8 mouse cellular contexts compared by ENCODE assay signal in the genomic region with DNA sequence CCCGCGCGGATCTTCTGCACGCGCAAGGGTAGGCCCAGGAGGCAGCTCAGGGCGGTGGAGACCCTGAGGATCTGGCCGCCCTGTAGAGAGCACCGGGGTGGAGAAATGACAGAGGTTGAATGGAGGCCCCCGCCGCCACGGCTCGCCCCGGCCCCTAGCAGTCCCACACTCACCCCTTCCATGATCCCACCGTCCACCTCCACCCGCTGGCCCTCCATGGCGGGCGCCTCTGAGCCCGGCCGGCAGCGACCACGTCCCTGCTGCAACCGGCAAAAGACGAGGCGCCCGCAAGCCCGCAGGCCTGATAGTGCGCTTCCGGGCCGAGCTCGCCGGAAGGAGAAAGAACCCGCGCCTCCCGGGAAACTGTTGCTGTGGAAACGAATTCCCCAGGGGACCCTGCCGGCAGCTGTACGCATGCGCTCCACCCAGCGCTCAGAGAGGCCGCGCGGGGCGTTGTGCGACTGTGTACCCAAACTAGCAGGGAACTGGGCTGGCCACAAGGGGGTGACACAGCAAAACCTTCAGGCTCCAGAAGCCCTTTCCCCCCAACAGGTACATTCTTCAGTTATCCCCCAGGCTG. TPM values are rescaled to one million over a fixed set of nuclear protein-coding genes. Genes with fewer than 3 reads are reported as not detected.
DNase-seq lines count a peak whose midpoint lies in the region; ATAC-seq and TF ChIP-seq lines count a peak whose summit lies in the region.

A gene (minus strand): TSS at position 437 of the 580 bp plus-strand sequence.

- TF ChIP-seq CTCF in E14TG2a.4 (conservative IDR thresholded peaks at IDR 0.05; ENCODE audit: low read length) = peak; percentile 73
- TF ChIP-seq CTCF in liver, postnatal 0 days (IDR thresholded peaks at IDR 0.05; ENCODE audit: low read depth) = peak; percentile 96

- H3K4me1 ChIP-seq in E14TG2a.4 (replicated peaks; ENCODE audit: low read depth, low read length) = peaks cover 20% of the 10 kb centered on the region
- peaks cover 20% of the 10 kb centered on the region for H3K4me1 ChIP-seq in forebrain, embryonic 13.5 days
- H3K4me1 ChIP-seq in liver, postnatal 0 days (ENCODE audit: insufficient read depth) = peaks cover 22% of the 10 kb centered on the region
- peaks cover 14% of the 10 kb centered on the region for H3K4me1 ChIP-seq in neural tube, embryonic 14.5 days (ENCODE audit: control insufficient read depth, insufficient read depth, low read length)

- TF ChIP-seq EP300 in liver, postnatal 0 days (IDR thresholded peaks at IDR 0.05; ENCODE audit: low read depth) = peak; percentile 48; the same call in 1 of the 2 replicates

- peak within 1 kb of the TSS; percentile 74 for H3K27ac ChIP-seq in forebrain, embryonic 13.5 days
- H3K27ac ChIP-seq in liver, postnatal 0 days (ENCODE audit: low read depth) = no peak within 1 kb of the TSS; the same call in 1 of the 2 replicates
- H3K27ac ChIP-seq in neural tube, embryonic 14.5 days (ENCODE audit: low read depth, low read length) = peak within 1 kb of the TSS; percentile 71

- peak within 1 kb of the TSS; percentile 87 for H3K4me3 ChIP-seq in E14TG2a.4 (replicated peaks; ENCODE audit: low read length)
- peak within 1 kb of the TSS; percentile 94 for H3K4me3 ChIP-seq in forebrain, embryonic 13.5 days
- H3K4me3 ChIP-seq in liver, postnatal 0 days (ENCODE audit: low read depth, low read length) = peak within 1 kb of the TSS; percentile 77
- H3K4me3 ChIP-seq in neural tube, embryonic 14.5 days (ENCODE audit: low read depth, low read length) = peak within 1 kb of the TSS; percentile 80

- no peaks in the 10 kb centered on the region for H3K27me3 ChIP-seq in E14TG2a.4 (ENCODE audit: insufficient read depth, low read length)
- no peaks in the 10 kb centered on the region for H3K27me3 ChIP-seq in forebrain, embryonic 13.5 days
- no peaks in the 10 kb centered on the region for H3K27me3 ChIP-seq in liver, postnatal 0 days (ENCODE audit: insufficient read depth, low read length)
- H3K27me3 ChIP-seq in neural tube, embryonic 14.5 days (ENCODE audit: control insufficient read depth, insufficient read depth, low read length) = no peaks in the 10 kb centered on the region

- 0% methylated on average over 41 of the region's 44 CpGs for WGBS in forebrain, embryonic 13.5 days
- WGBS in large intestine, adult 2 months = 1% methylated on average over 44 of the region's 44 CpGs
- under 1% methylated on average over 44 of the region's 44 CpGs for WGBS in liver, postnatal 0 days (ENCODE audit: insufficient replicate concordance)
- under 1% methylated on average over 33 of the region's 44 CpGs for WGBS in neural tube, embryonic 14.5 days

- ATAC-seq in forebrain, embryonic 13.5 days = peak; percentile 95
- peak; percentile 88 for ATAC-seq in liver, postnatal 0 days
- peak; percentile 92 for ATAC-seq in neural tube, embryonic 14.5 days (ENCODE audit: low read depth)

- intact Hi-C loops in heart, postnatal 10 days (cut with DNase I) = loop anchor here (2.0 to 5.0 kb wide), 6 partner anchors 69 to 324 kb away; a partner anchor contains a TSS

- peak within 1 kb of the TSS; percentile 88 for H3K4me2 ChIP-seq in forebrain, embryonic 13.5 days
- H3K4me2 ChIP-seq in liver, postnatal 0 days (ENCODE audit: low read depth, low read length) = peak within 1 kb of the TSS; percentile 96
- H3K4me2 ChIP-seq in neural tube, embryonic 14.5 days (ENCODE audit: low read depth, low read length) = peak within 1 kb of the TSS; percentile 63

- H3K9me3 ChIP-seq in E14TG2a.4 (ENCODE audit: low read length) = no peaks in the 10 kb centered on the region
- no peaks in the 10 kb centered on the region for H3K9me3 ChIP-seq in forebrain, embryonic 13.5 days (replicated peaks)
- no peaks in the 10 kb centered on the region for H3K9me3 ChIP-seq in liver, postnatal 0 days (ENCODE audit: low read length)
- no peaks in the 10 kb centered on the region for H3K9me3 ChIP-seq in neural tube, embryonic 14.5 days (ENCODE audit: control insufficient read depth, low read length)

- peak within 1 kb of the TSS; percentile 93 for H3K9ac ChIP-seq in forebrain, embryonic 13.5 days
- H3K9ac ChIP-seq in liver, postnatal 0 days (replicated peaks) = peak within 1 kb of the TSS; percentile 73
- peak within 1 kb of the TSS; percentile 93 for H3K9ac ChIP-seq in neural tube, embryonic 14.5 days (replicated peaks; ENCODE audit: low read depth, low read length)

- peaks cover 39% of the 10 kb centered on the region for H3K36me3 ChIP-seq in E14TG2a.4 (ENCODE audit: insufficient read depth, low read length)
- H3K36me3 ChIP-seq in forebrain, embryonic 13.5 days (ENCODE audit: poor library complexity, severe bottlenecking) = peaks cover 32% of the 10 kb centered on the region
- H3K36me3 ChIP-seq in liver, postnatal 0 days (replicated peaks; ENCODE audit: insufficient read depth, low read length) = peaks cover 27% of the 10 kb centered on the region
- H3K36me3 ChIP-seq in neural tube, embryonic 14.5 days (ENCODE audit: control insufficient read depth, insufficient read depth, low read length) = peaks cover 18% of the 10 kb centered on the region

- DNase-seq in c-Kit-positive CD71-positive TER-119-positive erythroid progenitor cells, embryonic 14.5 days (ENCODE audit: low spot score) = peak; percentile 94
- DNase-seq in heart, postnatal 10 days = peak; percentile 99
- peak; percentile 88 for DNase-seq in large intestine, adult 2 months (ENCODE audit: low read depth, low spot score)
- DNase-seq in liver, postnatal 0 days = peak; percentile 97
- peak; percentile 99 for DNase-seq in testis, postnatal 10 days (ENCODE audit: low spot score)

RNA-seq across cellular contexts. Expression of the gene that starts here (rescaled TPM):
- 113 and 118 TPM in 2 replicates for polyA plus RNA-seq in forebrain, embryonic 13.5 days (2015; fragmentation: Nextera tagmentation; extraction: Ambion mirVana)
- 10 to 100 TPM; 24.3 to 25.7 TPM for total RNA-seq in heart, postnatal 10 days (2021)
- 23.9 and 27.5 TPM in 2 replicates for polyA plus RNA-seq in large intestine, adult 2 months (2012; rRNA removed)
- 20.3 and 20.9 TPM in 2 replicates for polyA plus RNA-seq in liver, postnatal 0 days (2015; fragmentation: Nextera tagmentation; extraction: Ambion mirVana)
- polyA plus RNA-seq in neural tube, embryonic 14.5 days (2014; fragmentation: Nextera tagmentation; extraction: Ambion mirVana) = 117 and 118 TPM in 2 replicates
